Mouse (Mus musculus) brain, embryonic 14.5 days (tissue): ENCODE measurements at regions not wholly inside any gene's neighbourhood (a gene's known extent, or its start where the extent isn't known, plus 50 kb on each side); places are given as distances from the start of the nearest gene placed in this dataset.

Experiments used
- CTCF ChIP-seq: fragments of 200-500 bp; IDR thresholded peaks from 2 replicates; pipeline ENCODE4 v1.5.1; 2012; ENCODE audit warnings: inconsistent platforms, mild to moderate bottlenecking, moderate library complexity, borderline replicate concordance; ENCODE audit not compliant: insufficient read depth, insufficient read length; ENCODE audit errors: extremely low read depth
- POLR2A ChIP-seq: fragments of 200-500 bp; IDR thresholded peaks from 2 replicates; pipeline ENCODE4 v1.6.1; 2012; ENCODE audit warnings: mild to moderate bottlenecking, inconsistent platforms, borderline replicate concordance; ENCODE audit not compliant: poor library complexity, insufficient read depth, insufficient read length, severe bottlenecking; ENCODE audit errors: extremely low read depth

- no peak for TF ChIP-seq CTCF
- no peak for TF ChIP-seq POLR2A
These were observed 151.3 kb upstream of the Cttnbp2 start for GRCm38 (mm10) chr6:18665992-18666391.
